Mouse (Mus musculus) left cerebral cortex, adult 2 months (tissue): ENCODE measurements around the gene Nmt1. TPM values are rescaled to one million over a fixed set of nuclear protein-coding genes. Genes with fewer than 3 reads are reported as not detected.

ENCODE experiments used
- DNase-seq, 2 experiments: peaks; one replicate each; pipeline ENCODE4 v3.0.0; 2021 to 2022; ENCODE audit warnings: low spot score in 2 of 2, mixed read lengths in 1 of 2; ENCODE audit errors: extremely low spot score in 1 of 2
- H3K27ac ChIP-seq: fragments of 200-600 bp; 2 replicates; pipeline ENCODE4 v1.8.1; 2022
- H3K4me3 ChIP-seq: fragments of 200-600 bp; 2 replicates; pipeline ENCODE4 v1.8.1; 2022
- CTCF ChIP-seq: fragments of 200-600 bp; IDR thresholded peaks from 2 replicates; pipeline ENCODE4 v1.8.1; 2022; ENCODE audit warnings: antibody characterized with exemption, mild to moderate bottlenecking, moderate library complexity
- intact Hi-C: fragments of 180-260 bp; cut with DNase I; formaldehyde crosslinking; loops from one replicate; pipeline ENCODE4 v1.15.1; 2025
- microRNA-seq, 2 experiments: library from miRNA; unstranded; fragments of <30 nt; microRNA quantifications; one replicate each; pipeline ENCODE4 v1.2.0; 2021
- total RNA-seq, 2 experiments: library from RNA; stranded (reverse); gene quantifications; 2 replicates each; pipeline ENCODE4 v1.2.3; 2021

The Nmt1 gene
- total RNA-seq, 2 experiments from 2014 or later, result 117 to 130 TPM

DNA sequence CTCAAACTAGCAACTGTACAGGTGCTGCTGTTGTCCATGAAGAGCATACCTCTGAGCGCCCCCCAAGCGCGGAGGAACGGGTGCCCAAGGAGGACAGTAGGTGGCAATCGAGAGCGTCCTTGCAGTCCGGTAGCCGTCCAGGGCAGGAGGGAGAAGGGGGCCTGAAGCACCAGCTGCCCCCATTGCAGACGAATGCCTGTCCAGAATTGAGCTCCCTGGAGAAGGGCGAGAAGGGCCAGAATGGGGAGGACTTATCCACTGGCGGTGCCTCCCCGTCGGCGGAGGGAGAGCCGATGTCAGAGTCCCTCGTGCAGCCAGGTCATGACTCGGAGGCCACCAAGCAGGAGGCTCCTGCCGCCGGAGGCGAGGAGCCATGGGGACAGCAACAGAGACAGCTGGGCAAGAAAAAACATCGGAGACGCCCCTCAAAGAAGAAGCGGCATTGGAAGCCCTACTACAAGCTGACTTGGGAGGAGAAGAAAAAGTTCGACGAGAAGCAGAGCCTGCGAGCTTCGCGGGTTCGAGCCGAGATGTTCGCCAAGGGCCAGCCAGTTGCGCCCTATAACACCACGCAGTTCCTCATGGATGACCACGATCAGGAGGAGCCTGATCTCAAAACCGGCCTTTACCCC lies 89.1 kb downstream of the Nmt1 start:
- H3K4me3 ChIP-seq, result peak overlapping the region; percentile 64
- intact Hi-C loops, result loop anchor here (1.0 to 5.0 kb wide), 3 partner anchors 15 to 210 kb away; partner anchors contain the start of gene Hexim2
- peak overlapping the region; percentile 92 for H3K27ac ChIP-seq
- peak; percentile 71 to 75 for DNase-seq
- peak; percentile 76 for TF ChIP-seq CTCF

DNA sequence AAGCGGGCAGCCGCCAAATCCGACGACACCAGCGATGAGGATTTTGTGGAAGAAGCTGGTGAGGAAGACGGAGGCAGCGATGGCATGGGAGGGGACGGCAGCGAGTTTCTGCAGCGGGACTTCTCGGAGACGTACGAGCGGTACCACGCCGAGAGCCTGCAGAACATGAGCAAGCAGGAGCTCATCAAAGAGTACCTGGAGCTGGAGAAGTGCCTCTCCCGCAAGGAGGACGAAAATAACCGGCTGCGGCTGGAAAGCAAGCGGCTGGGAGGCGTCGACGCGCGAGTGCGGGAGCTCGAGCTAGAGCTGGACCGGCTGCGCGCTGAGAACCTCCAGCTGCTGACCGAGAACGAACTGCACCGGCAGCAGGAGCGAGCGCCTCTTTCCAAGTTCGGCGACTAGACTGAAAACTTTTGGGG lies 89.6 kb downstream of the Nmt1 start:
- DNase-seq, result no peak
- intact Hi-C loops, result loop anchor here (1.0 to 5.0 kb wide), 2 partner anchors 42 to 210 kb away; no protein-coding TSS in a partner anchor
- peak overlapping the region; percentile 92 for H3K27ac ChIP-seq
- TF ChIP-seq CTCF, result no peak
- peak overlapping the region; percentile 64 for H3K4me3 ChIP-seq

Small RNA genes lying within 50 kb of the gene (microRNA-seq; reads per million reads assigned to microRNA genes)
- 0.24 to 0.49 reads per million in 2 experiments for gene Mir6931

Other genes starting within 250 kb of the Nmt1 start
- 1 to 10 TPM; 6.1 to 6.6 TPM for gene Gjc1, start 208.5 kb upstream of the Nmt1 start, total RNA-seq
- gene Higd1b, start 192.3 kb upstream of the Nmt1 start, total RNA-seq, result 1 to 10 TPM; 6.1 to 8.1 TPM
- 100 to 1,000 TPM; 135 to 138 TPM for gene Eftud2, start 147.2 kb upstream of the Nmt1 start, total RNA-seq
- 1 to 10 TPM; 1.8 to 2.6 TPM for gene Ccdc103, start 147.0 kb upstream of the Nmt1 start, total RNA-seq
- not detected for gene Fam187a, start 143.0 kb upstream of the Nmt1 start, total RNA-seq
- 100 to 1,000 TPM; 111 to 120 TPM for gene Gfap, start 127.3 kb upstream of the Nmt1 start, total RNA-seq
- gene Kif18b, start 103.1 kb upstream of the Nmt1 start, total RNA-seq, result not detected
- gene C1ql1, start 81.5 kb upstream of the Nmt1 start, total RNA-seq, result 10 to 100 TPM in 1 of 2 experiments, 1 to 10 TPM in 1; 9.3 to 14.0 TPM
- gene Dcakd, start 143 bp downstream of the Nmt1 start, total RNA-seq, result 10 to 100 TPM; 48.3 to 50.9 TPM
- gene Plcd3, start 73.5 kb downstream of the Nmt1 start, total RNA-seq, result 10 to 100 TPM; 16.5 to 19.0 TPM
- gene Acbd4, start 73.5 kb downstream of the Nmt1 start, total RNA-seq, result 10 to 100 TPM; 72.3 to 88.2 TPM
- gene Hexim1, start 88.0 kb downstream of the Nmt1 start, total RNA-seq, result 10 to 100 TPM; 49.6 to 50.0 TPM
- 10 to 100 TPM; 14.0 to 14.1 TPM for gene Hexim2, start 104.2 kb downstream of the Nmt1 start, total RNA-seq
- 100 to 1,000 TPM; 186 to 209 TPM for gene Fmnl1, start 142.9 kb downstream of the Nmt1 start, total RNA-seq
- 1 to 10 TPM; 2.2 to 2.7 TPM for gene 1700023F06Rik, start 180.4 kb downstream of the Nmt1 start, total RNA-seq
- gene Spata32, start 190.2 kb downstream of the Nmt1 start, total RNA-seq, result 1 to 10 TPM; 1.7 to 2.9 TPM
- 1 to 10 TPM; 4.4 to 4.9 TPM for gene Map3k14, start 239.3 kb downstream of the Nmt1 start, total RNA-seq